In the genomic region with DNA sequence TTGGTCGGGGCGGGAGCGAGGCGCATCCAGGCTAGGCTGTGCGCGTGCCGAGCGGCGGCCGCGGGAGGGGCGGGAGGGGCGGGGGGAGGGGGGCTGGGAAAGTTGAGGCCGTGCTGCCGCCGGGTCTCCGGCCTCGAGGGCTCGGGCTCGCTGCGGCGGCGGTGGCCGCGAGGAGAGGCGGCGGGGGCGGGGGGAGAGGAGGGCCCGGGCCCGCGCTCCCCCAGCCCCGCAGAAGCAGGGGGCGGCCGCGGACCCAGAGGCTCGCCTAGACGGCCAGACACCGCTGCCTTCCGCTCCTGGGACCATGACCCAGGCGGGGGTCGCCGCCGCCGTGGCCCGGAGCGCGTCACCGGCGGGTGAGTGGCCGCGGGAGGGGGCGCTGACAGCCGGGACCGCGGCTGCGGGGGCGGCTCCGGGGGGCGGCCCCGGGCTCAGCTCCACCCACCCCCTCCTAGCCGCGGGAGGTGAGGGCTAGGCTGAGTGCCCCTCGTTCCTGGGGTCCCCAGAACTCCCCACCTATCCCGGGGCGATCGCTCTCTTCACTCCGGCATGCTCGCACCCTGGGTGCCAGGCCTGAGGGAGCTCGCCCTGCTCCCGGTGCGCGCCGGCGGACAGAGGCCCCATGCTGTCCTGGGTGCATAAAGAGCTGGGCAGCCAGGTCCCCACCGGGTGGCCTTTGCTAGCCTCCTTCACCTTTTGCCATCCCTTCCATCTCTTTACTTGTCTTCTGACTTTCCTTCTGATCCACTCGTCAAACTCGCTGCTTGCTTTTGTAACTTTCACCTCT, we compare ENCODE assay signal across 8 mouse cellular contexts. TPM values are rescaled to one million over a fixed set of nuclear protein-coding genes. Genes with fewer than 3 reads are reported as not detected.
DNase-seq lines count a peak whose midpoint lies in the region; ATAC-seq and TF ChIP-seq lines count a peak whose summit lies in the region.

Usf3 (plus strand) TSS at position 92 of the 787 bp plus-strand sequence.

- peak; percentile 57 for ATAC-seq in forebrain, embryonic 16.5 days
- ATAC-seq in neural tube, embryonic 15.5 days (ENCODE audit: low FRiP score): peak; percentile 73

- peaks cover 0 to 2% of the 10 kb centered on the region in 2 experiments; a peak in 1 of 4 replicates for H3K4me1 ChIP-seq in ES-E14 (ENCODE audit: control insufficient read depth in 2 of 2, insufficient read depth in 2 of 2, low read length in 2 of 2, poor library complexity in 1 of 2)
- peaks cover 12% of the 10 kb centered on the region for H3K4me1 ChIP-seq in forebrain, embryonic 16.5 days (replicated peaks; ENCODE audit: control insufficient read depth, insufficient read depth, low read length)
- peaks cover 22% of the 10 kb centered on the region for H3K4me1 ChIP-seq in neural tube, embryonic 15.5 days
- peaks cover 5% of the 10 kb centered on the region for H3K4me1 ChIP-seq in thymus, adult 2 months (replicated peaks; ENCODE audit: control insufficient read depth, insufficient read depth, low read length)

- peak within 1 kb of the TSS; percentile 81 to 96 for H3K4me3 ChIP-seq in ES-E14 (ENCODE audit: insufficient read depth in 1 of 2, low read depth in 1 of 2, low read length in 2 of 2, poor library complexity in 1 of 2, severe bottlenecking in 1 of 2)
- H3K4me3 ChIP-seq in forebrain, embryonic 16.5 days (replicated peaks; ENCODE audit: low read length): peak within 1 kb of the TSS; percentile 59
- H3K4me3 ChIP-seq in neural tube, embryonic 15.5 days (replicated peaks): peak within 1 kb of the TSS; percentile 88
- H3K4me3 ChIP-seq in thymus, adult 2 months (ENCODE audit: control insufficient read depth, insufficient read depth, low read length): peak within 1 kb of the TSS; percentile 56

- 0 out of 2 replicates have a peak, but pooled peaks have one; percentile 32 for TF ChIP-seq CTCF in thymus, adult 2 months (IDR thresholded peaks at IDR 0.05; ENCODE audit: borderline replicate concordance, control insufficient read depth, extremely low read depth, insufficient read depth, low read length, poor library complexity)

- TF ChIP-seq POLR2A in thymus, adult 2 months (IDR thresholded peaks at IDR 0.05; ENCODE audit: control insufficient read depth, extremely low read depth, insufficient read depth, low read length, poor library complexity): peak; percentile 13; the same call in 1 of the 2 replicates

- WGBS in forebrain, embryonic 16.5 days: 2% methylated on average over 39 of the region's 77 CpGs
- under 1% methylated on average over 44 of the region's 77 CpGs for WGBS in neural tube, embryonic 15.5 days
- WGBS in thymus, adult 2 months: under 1% methylated on average over 66 of the region's 77 CpGs

- no peaks in the 10 kb centered on the region for H3K36me3 ChIP-seq in ES-E14 (ENCODE audit: control insufficient read depth, insufficient read depth, low read length, poor library complexity, severe bottlenecking)
- no peaks in the 10 kb centered on the region for H3K36me3 ChIP-seq in forebrain, embryonic 16.5 days (ENCODE audit: control insufficient read depth, insufficient read depth)
- H3K36me3 ChIP-seq in neural tube, embryonic 15.5 days: no peaks in the 10 kb centered on the region
- no peaks in the 10 kb centered on the region for H3K36me3 ChIP-seq in thymus, adult 2 months (ENCODE audit: control insufficient read depth, insufficient read depth, low read length)

- in situ Hi-C loops in ES-E14 (cut with MboI; ENCODE audit: low sequenced_read_pairs in 2 of 2, unreplicated experiment in 2 of 2): no loop called here

- H3K27ac ChIP-seq in ES-E14 (ENCODE audit: insufficient read depth, low read depth, low read length, poor library complexity, severe bottlenecking): peak within 1 kb of the TSS; percentile 72
- H3K27ac ChIP-seq in forebrain, embryonic 16.5 days (ENCODE audit: low read length): peak within 1 kb of the TSS; percentile 84
- H3K27ac ChIP-seq in neural tube, embryonic 15.5 days (replicated peaks): peak within 1 kb of the TSS; percentile 90
- peak within 1 kb of the TSS; percentile 73 for H3K27ac ChIP-seq in thymus, adult 2 months (ENCODE audit: control insufficient read depth, insufficient read depth, low read length)

- intact Hi-C loops in heart, postnatal 25 days (cut with DNase I): loop anchor here (5.0 kb wide), 1 partner anchor 64 kb away; no protein-coding TSS in a partner anchor

- H3K4me2 ChIP-seq in forebrain, embryonic 16.5 days (ENCODE audit: low read length): peak within 1 kb of the TSS; percentile 79
- H3K4me2 ChIP-seq in neural tube, embryonic 15.5 days: peak within 1 kb of the TSS; percentile 87

- no peak for DNase-seq in ES-E14 (ENCODE audit: low read depth, low spot score)
- peak; percentile 42 for DNase-seq in c-Kit-positive CD71-positive TER-119-positive erythroid progenitor cells, embryonic 14.5 days (ENCODE audit: low spot score)
- peak; percentile 51 for DNase-seq in heart, postnatal 25 days (ENCODE audit: low spot score)
- DNase-seq in layer of hippocampus, adult 18-20 months (ENCODE audit: low spot score in 2 of 2): peak; percentile 37 to 58
- peak; percentile 57 for DNase-seq in lung, adult 18-20 months
- DNase-seq in thymus, adult 2 months: peak; percentile 76

- H3K9me3 ChIP-seq in ES-E14 (ENCODE audit: control insufficient read depth, insufficient read depth, low read depth, low read length): no peaks in the 10 kb centered on the region
- no peaks in the 10 kb centered on the region for H3K9me3 ChIP-seq in forebrain, embryonic 16.5 days (ENCODE audit: control insufficient read depth, low read length)
- H3K9me3 ChIP-seq in neural tube, embryonic 15.5 days (replicated peaks): no peaks in the 10 kb centered on the region

- H3K27me3 ChIP-seq in forebrain, embryonic 16.5 days (replicated peaks; ENCODE audit: control insufficient read depth, insufficient read depth, low read length): no peaks in the 10 kb centered on the region
- H3K27me3 ChIP-seq in neural tube, embryonic 15.5 days (replicated peaks): no peaks in the 10 kb centered on the region
- H3K27me3 ChIP-seq in thymus, adult 2 months (ENCODE audit: control insufficient read depth, insufficient read depth, low read length): no peaks in the 10 kb centered on the region

- H3K9ac ChIP-seq in ES-E14 (ENCODE audit: insufficient read depth, low read depth, low read length, poor library complexity, severe bottlenecking): peak within 1 kb of the TSS; percentile 89
- H3K9ac ChIP-seq in forebrain, embryonic 16.5 days (replicated peaks; ENCODE audit: low read depth, low read length): peak within 1 kb of the TSS; percentile 92
- H3K9ac ChIP-seq in neural tube, embryonic 15.5 days (replicated peaks): peak within 1 kb of the TSS; percentile 89

TF ChIP-seq in ES-E14, 5 proteins besides CTCF, POLR2A, EP300 and RAD21:
- no peak for TF ChIP-seq ZNF384 (IDR thresholded peaks at IDR 0.05; ENCODE audit: low read depth, low read length)
TF ChIP-seq in ES-E14: peak in this region for 0.

RNA-seq across cellular contexts. Expression of gene Usf3, which starts in this region (rescaled TPM):
- total RNA-seq in ES-E14 (2012; rRNA removed): 7.1 and 10.3 TPM in 2 replicates
- 3.3 and 4.0 TPM in 2 replicates for polyA plus RNA-seq in forebrain, embryonic 16.5 days (2015; fragmentation: Nextera tagmentation; extraction: Ambion mirVana)
- total RNA-seq in heart, postnatal 25 days (2021): 10 to 100 TPM; 16.4 to 20.9 TPM
- total RNA-seq in layer of hippocampus, adult 18-20 months (2021): 10 to 100 TPM; 39.1 to 41.9 TPM
- polyA plus RNA-seq in neural tube, embryonic 15.5 days (2015; fragmentation: Nextera tagmentation; extraction: Ambion mirVana): 2.5 TPM in 2 replicates
- polyA plus RNA-seq in thymus, adult 2 months (2012; rRNA removed): 12.7 and 13.6 TPM in 2 replicates
